Mouse (Mus musculus) stomach, postnatal 0 days (tissue): ENCODE results near the gene Limk1. TPM values are rescaled to one million over a fixed set of nuclear protein-coding genes. Genes with fewer than 3 reads are reported as not detected.
A peak's percentile ranks its signal among the peaks of the same experiment; 100 is the strongest.

Experiments used
- ATAC-seq: fragments of 200-750 bp; cut with Nextera tagmentation; 2 replicates; pipeline ENCODE4 v1.8.0; 2017; ENCODE audit not compliant: low FRiP score, low TSS enrichment
- DNase-seq: peaks from one replicate; pipeline ENCODE4 v3.0.0-alpha.2; 2016; ENCODE audit warnings: low spot score
- H3K27ac ChIP-seq: fragments of 300-500 bp; sonication (generic); replicated peaks from 2 replicates; pipeline ENCODE4 v1.5.1; 2014; ENCODE audit warnings: mild to moderate bottlenecking, control low read depth
- H3K27me3 ChIP-seq: fragments of 300-500 bp; sonication (generic); 2 replicates; pipeline ENCODE4 v1.6.1; 2014; ENCODE audit warnings: low read length; ENCODE audit not compliant: control insufficient read depth, insufficient read depth
- H3K36me3 ChIP-seq: fragments of 300-500 bp; sonication (generic); 2 replicates; pipeline ENCODE4 v1.6.1; 2014; ENCODE audit warnings: low read length, mixed read lengths; ENCODE audit not compliant: control insufficient read depth, insufficient read depth
- H3K4me1 ChIP-seq: fragments of 300-500 bp; sonication (generic); replicated peaks from 2 replicates; pipeline ENCODE4 v1.6.1; 2014; ENCODE audit warnings: antibody characterized with exemption; ENCODE audit not compliant: control insufficient read depth, insufficient read depth
- H3K4me2 ChIP-seq: fragments of 300-500 bp; sonication (generic); replicated peaks from 2 replicates; pipeline ENCODE4 v1.6.1; 2014; ENCODE audit warnings: low read depth, mild to moderate bottlenecking, control low read depth, moderate library complexity
- H3K4me3 ChIP-seq: fragments of 300-500 bp; sonication (generic); 2 replicates; pipeline ENCODE4 v1.5.1; 2014; ENCODE audit warnings: low read depth, low read length, control low read depth
- H3K9ac ChIP-seq: fragments of 300-500 bp; sonication (generic); 2 replicates; pipeline ENCODE4 v1.6.1; 2014; ENCODE audit warnings: mild to moderate bottlenecking, low read length, control low read depth, mixed read lengths
- H3K9me3 ChIP-seq: fragments of 300-500 bp; sonication (generic); 2 replicates; pipeline ENCODE4 v1.6.1; 2016; ENCODE audit warnings: low read length; ENCODE audit not compliant: control insufficient read depth
- CTCF ChIP-seq: IDR thresholded peaks from 2 replicates; pipeline ENCODE4 v1.5.1; 2016; ENCODE audit warnings: antibody characterized with exemption, low read depth, mild to moderate bottlenecking, moderate library complexity
- EP300 ChIP-seq: optimal IDR thresholded peaks from 2 replicates; pipeline ENCODE3; 2016; ENCODE audit warnings: antibody characterized with exemption
- WGBS: fragments of 180-500 bp; shearing (Covaris S2); extraction: QIAGEN DNeasy Blood & Tissue Kit; methylation state at CpG from one replicate; pipeline ENCODE4 v1.1.7; 2014; 5-methylcytosine and 5-hydroxymethylcytosine counted together
- polyA plus RNA-seq: library from polyadenylated mRNA; unstranded; fragments of >200 nt; fragmentation: Nextera tagmentation; extraction: Ambion mirVana; gene quantifications from 2 replicates; pipeline ENCODE4 v1.2.1, GENCODE M21; 2015

The Limk1 gene
- polyA plus RNA-seq, 1 experiment from 2014 or later: 1.9 TPM

DNA sequence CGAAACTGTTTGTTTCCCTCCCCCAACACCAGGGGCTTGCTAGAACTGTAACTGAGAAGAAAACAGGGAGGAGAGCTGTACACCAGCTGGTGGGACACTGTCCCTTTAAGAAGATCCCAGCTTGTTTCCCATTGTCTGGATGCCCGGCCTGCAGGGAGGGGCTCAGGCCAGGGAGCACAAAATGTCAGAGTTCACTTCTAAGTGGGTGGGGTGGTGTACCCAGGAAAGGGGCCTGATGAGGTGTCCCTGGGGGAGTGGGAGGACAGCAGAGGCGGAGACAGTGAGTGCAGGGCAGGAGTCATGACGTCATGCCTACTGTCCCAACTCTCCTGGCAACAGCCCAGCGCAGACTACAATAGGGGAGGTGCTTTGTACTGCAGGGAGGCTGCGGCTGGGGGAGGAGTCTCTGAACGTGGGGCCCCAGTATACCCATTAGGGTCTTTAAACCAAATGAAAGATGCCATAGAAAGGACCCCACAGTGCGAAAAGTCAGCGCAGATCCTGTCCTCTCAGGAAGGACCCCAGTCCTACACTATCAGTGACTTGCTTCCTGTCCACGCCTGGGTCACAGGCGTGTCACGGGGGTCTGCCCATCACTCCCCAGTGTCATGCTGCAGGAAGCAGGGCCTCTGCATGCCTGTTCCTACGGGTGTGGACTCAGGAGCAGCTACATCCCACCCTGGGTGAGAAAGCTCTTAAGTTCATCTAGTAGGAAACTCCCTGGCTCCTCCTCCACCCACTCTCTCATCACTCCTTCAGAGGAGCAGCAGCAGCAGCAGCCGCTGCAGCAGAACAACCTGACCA, 12.2 kb downstream of the Limk1 start:
- H3K27ac ChIP-seq: peak overlapping the region; percentile 90
- H3K9me3 ChIP-seq: no peaks in the 10 kb centered on the region
- peak overlapping the region; percentile 60 for H3K9ac ChIP-seq
- DNase-seq (peak; percentile 80), ATAC-seq (peak; percentile 66)
- 4% methylated on average over 14 of the region's 14 CpGs for WGBS
- TF ChIP-seq EP300 (peak; percentile 56), CTCF (0 out of 2 replicates have a peak, but pooled peaks have one; percentile 3)
- no peaks in the 10 kb centered on the region for H3K36me3 ChIP-seq
- no peaks in the 10 kb centered on the region for H3K27me3 ChIP-seq
- H3K4me1 ChIP-seq: peaks cover 15% of the 10 kb centered on the region
- peak overlapping the region; percentile 60 for H3K4me2 ChIP-seq
- peak overlapping the region; percentile 29 for H3K4me3 ChIP-seq

DNA sequence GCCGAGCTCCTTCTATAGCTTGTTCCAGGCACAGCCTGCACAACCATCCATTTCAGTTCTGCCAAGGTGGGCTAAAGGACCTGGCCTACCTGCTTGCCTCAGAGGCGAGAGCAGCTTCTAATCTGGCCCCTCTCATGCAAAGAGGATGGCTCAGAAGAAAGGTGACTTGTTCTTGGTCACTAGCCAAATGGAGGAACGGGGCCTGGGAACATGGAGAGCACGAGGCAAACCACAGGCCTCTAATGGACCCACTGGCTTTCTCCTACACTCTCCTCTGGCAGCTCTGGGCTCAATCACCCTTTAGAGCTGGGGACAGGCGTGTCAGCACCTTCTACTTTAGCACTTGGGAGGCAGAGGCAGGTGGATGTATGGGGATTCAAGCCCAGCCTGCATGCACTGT, 13.4 kb downstream of the Limk1 start:
- 71% methylated on average over 5 of the region's 5 CpGs for WGBS

DNA sequence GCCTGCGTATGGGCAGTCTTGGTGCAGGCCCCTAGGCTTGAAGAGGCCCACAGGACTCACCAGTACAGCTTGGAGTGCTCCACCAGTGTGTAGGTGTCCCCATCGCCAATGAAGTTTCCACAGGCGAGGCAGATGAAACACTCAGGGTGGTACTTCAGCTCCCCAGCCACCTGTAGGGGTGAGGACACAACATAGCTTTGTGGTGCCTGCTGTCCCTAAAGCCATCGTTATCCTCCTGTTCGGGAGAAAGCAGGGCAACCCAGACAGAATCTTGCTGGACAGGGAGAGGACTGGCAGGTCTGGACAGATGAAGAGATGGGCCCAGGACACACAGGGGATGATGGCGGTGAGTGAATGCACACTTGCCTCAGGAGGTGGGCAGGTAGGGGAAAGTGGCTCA, 15.8 kb downstream of the Limk1 start:
- DNase-seq (no peak), ATAC-seq (no peak)
- no peak for TF ChIP-seq EP300
- Histone ChIP-seq H3K4me2 (no peak overlapping the region), H3K36me3 (peaks cover 3% of the 10 kb centered on the region; the same call in 1 of the 2 replicates), H3K27ac (no peak overlapping the region), H3K9ac (no peak overlapping the region), H3K27me3 (no peaks in the 10 kb centered on the region), H3K4me1 (peaks cover 2% of the 10 kb centered on the region; the same call in 1 of the 2 replicates), H3K9me3 (no peaks in the 10 kb centered on the region), H3K4me3 (no peak overlapping the region)
- 93% methylated on average over 6 of the region's 6 CpGs for WGBS

More for the DNA sequence above, 13.4 kb downstream of the Limk1 start:
- TF ChIP-seq EP300: no peak
- TF ChIP-seq CTCF: no peak
- no peaks in the 10 kb centered on the region for H3K36me3 ChIP-seq
- H3K4me2 ChIP-seq: no peak overlapping the region
- no peaks in the 10 kb centered on the region for H3K9me3 ChIP-seq
- H3K27me3 ChIP-seq: no peaks in the 10 kb centered on the region
- no peak overlapping the region for H3K4me3 ChIP-seq
- H3K9ac ChIP-seq: peak overlapping the region; percentile 60
- ATAC-seq: no peak
- H3K27ac ChIP-seq: no peak overlapping the region
- no peak for DNase-seq
- peaks cover 9% of the 10 kb centered on the region for H3K4me1 ChIP-seq

DNA sequence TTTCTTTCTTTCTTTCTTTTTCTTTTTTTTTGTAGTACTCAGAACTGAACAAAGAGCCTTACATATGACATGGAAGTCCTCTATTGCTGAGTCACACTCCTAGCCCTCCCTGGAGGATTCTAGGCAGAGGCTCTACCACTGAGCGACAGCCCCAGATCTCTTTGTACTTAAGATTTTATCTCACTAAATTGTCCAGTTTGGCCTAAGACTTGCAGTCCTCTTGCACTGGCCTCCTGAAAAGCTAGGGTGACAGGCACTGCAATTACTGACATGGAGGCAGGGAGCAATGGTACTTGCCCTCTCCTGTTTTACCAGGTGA, 16.2 kb downstream of the Limk1 start:
- no peak for ATAC-seq
- H3K4me3 ChIP-seq: no peak overlapping the region
- DNase-seq: no peak
- no peak for TF ChIP-seq CTCF
- no peak for TF ChIP-seq EP300
- H3K27me3 ChIP-seq: no peaks in the 10 kb centered on the region
- H3K4me2 ChIP-seq: no peak overlapping the region
- peaks cover 3% of the 10 kb centered on the region; the same call in 1 of the 2 replicates for H3K36me3 ChIP-seq
- H3K27ac ChIP-seq: no peak overlapping the region
- no peak overlapping the region for H3K9ac ChIP-seq
- no peaks in the 10 kb centered on the region for H3K9me3 ChIP-seq
- peaks cover 2% of the 10 kb centered on the region; the same call in 1 of the 2 replicates for H3K4me1 ChIP-seq
- WGBS: 87% methylated on average over 1 of the region's 1 CpGs

DNA sequence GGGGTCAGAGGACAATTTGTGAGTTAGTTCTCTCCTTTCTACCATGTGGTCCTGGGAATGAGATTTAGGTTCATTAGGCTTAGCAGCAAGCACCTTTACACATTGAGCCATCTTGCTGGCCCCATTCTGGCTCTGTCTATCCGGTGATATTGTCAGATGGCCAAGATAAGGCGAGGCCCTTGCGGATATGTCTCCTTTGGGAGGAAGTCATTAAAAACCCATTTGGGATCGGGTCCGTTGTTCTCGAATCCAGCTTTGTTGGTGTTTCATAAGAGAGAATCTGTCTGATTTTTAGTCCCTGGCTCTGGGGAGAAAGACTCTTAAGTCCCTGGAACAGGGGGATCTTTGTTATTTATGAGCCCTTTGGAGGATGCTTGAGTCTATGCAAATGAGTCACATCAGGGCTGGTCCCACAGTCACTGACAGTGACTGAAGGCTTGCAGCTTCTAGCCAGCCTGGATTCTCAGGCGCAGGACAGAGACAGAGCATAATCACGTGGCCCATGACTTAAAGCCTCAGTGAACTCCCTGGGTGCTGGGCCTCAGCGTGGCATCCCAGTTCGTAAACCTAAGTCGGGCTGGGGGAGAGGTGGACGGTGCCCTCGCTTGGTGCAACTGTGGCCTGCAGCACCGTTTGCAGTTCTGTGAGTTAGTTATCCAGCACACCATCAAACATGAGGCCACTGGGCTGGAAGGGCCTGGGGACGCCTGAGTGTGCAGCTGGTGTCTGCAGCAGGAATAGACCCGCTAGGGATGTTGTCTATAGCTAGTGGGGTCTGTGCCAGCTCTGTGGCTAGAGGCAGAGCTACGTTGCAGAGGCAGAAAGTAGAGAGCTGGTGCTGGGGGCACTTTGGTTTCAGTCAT, 16.8 kb downstream of the Limk1 start:
- WGBS: 64% methylated on average over 17 of the region's 17 CpGs
- no peak for ATAC-seq
- Histone ChIP-seq H3K36me3 (peaks cover 3% of the 10 kb centered on the region; the same call in 1 of the 2 replicates), H3K9me3 (no peaks in the 10 kb centered on the region), H3K9ac (no peak overlapping the region), H3K4me3 (no peak overlapping the region), H3K27me3 (no peaks in the 10 kb centered on the region), H3K27ac (no peak overlapping the region; the same call in 1 of the 2 replicates), H3K4me2 (no peak overlapping the region), H3K4me1 (peaks cover 2% of the 10 kb centered on the region; the same call in 1 of the 2 replicates)
- DNase-seq: no peak
- TF ChIP-seq CTCF: no peak
- no peak for TF ChIP-seq EP300
